Mouse (Mus musculus) brain, embryonic 14.5 days (tissue): ENCODE measurements around the gene Npm1.

Source experiments
- CTCF ChIP-seq: fragments of 200-500 bp; IDR thresholded peaks from 2 replicates; pipeline ENCODE4 v1.5.1; 2012; ENCODE audit warnings: inconsistent platforms, mild to moderate bottlenecking, moderate library complexity, borderline replicate concordance; ENCODE audit not compliant: insufficient read depth, insufficient read length; ENCODE audit errors: extremely low read depth
- POLR2A ChIP-seq: fragments of 200-500 bp; IDR thresholded peaks from 2 replicates; pipeline ENCODE4 v1.6.1; 2012; ENCODE audit warnings: mild to moderate bottlenecking, inconsistent platforms, borderline replicate concordance; ENCODE audit not compliant: poor library complexity, insufficient read depth, insufficient read length, severe bottlenecking; ENCODE audit errors: extremely low read depth

GRCm38 (mm10) chr11:33147572-33148337 is 15.3 kb downstream of the Npm1 start:
- TF ChIP-seq POLR2A (no peak), CTCF (no peak)
